ENCODE assay signal across 22 mouse cellular contexts in the genomic region with DNA sequence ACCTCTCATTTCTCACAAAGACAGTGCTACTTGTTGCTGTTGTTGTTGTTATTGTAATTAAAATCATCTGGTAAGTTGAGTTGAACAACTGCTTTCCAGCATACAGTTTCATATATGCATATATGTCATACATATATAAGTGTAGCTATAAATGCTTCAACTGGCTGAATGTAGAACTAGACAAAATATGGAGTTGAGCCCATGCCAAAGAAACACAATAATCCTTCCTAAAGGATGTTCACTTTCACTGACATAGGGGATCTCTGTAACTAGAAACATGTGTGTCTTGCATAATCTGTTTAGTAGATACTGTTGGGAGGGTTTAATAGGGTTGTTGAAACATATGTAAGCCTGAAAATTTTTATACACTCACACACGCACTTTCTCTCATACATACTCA.
DNase-seq lines count a peak whose midpoint lies in the region; ATAC-seq lines count a peak whose summit lies in the region.
"Had no signal": no experiment of that assay in that cellular context is flagged by ENCODE, and none has a peak within 500 bp of the region (broad histone marks: within the 10 kb centered on the region; RNA-seq: fewer than 3 reads in every experiment).

No protein-coding gene starts in this region.

- peak overlapping the region; percentile 2; the same call in 1 of the 2 replicates for H3K27ac ChIP-seq in midbrain, embryonic 16.5 days (ENCODE audit: low read length)
- no peak overlapping the region for H3K27ac ChIP-seq in midbrain, embryonic 13.5 days
- H3K27ac ChIP-seq in embryonic facial prominence, embryonic 15.5 days (replicated peaks), result peak overlapping the region; percentile 31; the same call in 1 of the 2 replicates
- H3K27ac ChIP-seq: embryonic facial prominence, embryonic 12.5 days; heart, embryonic 15.5 days; hindbrain, embryonic 10.5 days; hindbrain, embryonic 13.5 days; intestine, embryonic 15.5 days had no signal

- ATAC-seq in frontal cortex, adult (ENCODE audit: low TSS enrichment), result peak; percentile 46
- no peak for ATAC-seq in midbrain, embryonic 16.5 days
- no peak for ATAC-seq in midbrain, embryonic 13.5 days
- ATAC-seq in embryonic facial prominence, embryonic 15.5 days (ENCODE audit: insufficient number of reproducible peaks, low FRiP score, low TSS enrichment, low read depth), result no peak
- ATAC-seq: CD4-positive, CD25-positive, alpha-beta regulatory T cell, adult 4 months; intestine, embryonic 15.5 days had no signal

- no peaks in the 10 kb centered on the region for H3K9me3 ChIP-seq in midbrain, embryonic 16.5 days (replicated peaks; ENCODE audit: control insufficient read depth, low read length, poor library complexity, severe bottlenecking)
- H3K9me3 ChIP-seq in midbrain, embryonic 13.5 days, result no peaks in the 10 kb centered on the region
- H3K9me3 ChIP-seq in embryonic facial prominence, embryonic 15.5 days (replicated peaks), result no peaks in the 10 kb centered on the region
- H3K9me3 ChIP-seq: embryonic facial prominence, embryonic 12.5 days; heart, embryonic 12.5 days; heart, embryonic 15.5 days; hindbrain, embryonic 10.5 days; hindbrain, embryonic 13.5 days; intestine, embryonic 15.5 days had no signal

- H3K9ac ChIP-seq in midbrain, embryonic 16.5 days (ENCODE audit: low read depth, low read length), result no peak overlapping the region
- H3K9ac ChIP-seq in midbrain, embryonic 13.5 days (replicated peaks), result no peak overlapping the region
- H3K9ac ChIP-seq in embryonic facial prominence, embryonic 15.5 days, result no peak overlapping the region
- H3K9ac ChIP-seq: embryonic facial prominence, embryonic 12.5 days; heart, embryonic 12.5 days; heart, embryonic 15.5 days; hindbrain, embryonic 13.5 days; intestine, embryonic 15.5 days had no signal

- 93% methylated on average over 1 of the region's 1 CpGs for WGBS in midbrain, embryonic 16.5 days
- WGBS in midbrain, embryonic 13.5 days, result 93% methylated on average over 1 of the region's 1 CpGs
- WGBS in embryonic facial prominence, embryonic 15.5 days, result 52% methylated on average over 1 of the region's 1 CpGs

- H3K4me2 ChIP-seq in midbrain, embryonic 16.5 days (ENCODE audit: low read length), result no peak overlapping the region
- H3K4me2 ChIP-seq in midbrain, embryonic 13.5 days (replicated peaks), result no peak overlapping the region
- no peak overlapping the region for H3K4me2 ChIP-seq in embryonic facial prominence, embryonic 15.5 days (replicated peaks)
- H3K4me2 ChIP-seq: embryonic facial prominence, embryonic 12.5 days; heart, embryonic 12.5 days; heart, embryonic 15.5 days; hindbrain, embryonic 13.5 days; intestine, embryonic 15.5 days had no signal

- no peaks in the 10 kb centered on the region for H3K36me3 ChIP-seq in midbrain, embryonic 16.5 days (ENCODE audit: control insufficient read depth, insufficient read depth, low read length)
- H3K36me3 ChIP-seq in midbrain, embryonic 13.5 days, result no peaks in the 10 kb centered on the region
- H3K36me3 ChIP-seq in embryonic facial prominence, embryonic 15.5 days, result no peaks in the 10 kb centered on the region
- H3K36me3 ChIP-seq: embryonic facial prominence, embryonic 12.5 days; heart, embryonic 12.5 days; heart, embryonic 15.5 days; hindbrain, embryonic 10.5 days; hindbrain, embryonic 13.5 days; intestine, embryonic 15.5 days had no signal

- DNase-seq in frontal cortex, postnatal 10 days (ENCODE audit: low spot score in 2 of 2), result no peak
- no peak for DNase-seq in adrenal gland, adult 18-20 months (ENCODE audit: low spot score in 2 of 2)
- DNase-seq: adrenal gland, adult 8-10 months; adrenal gland, postnatal 25 days; cerebellum, adult 11-12 months; cerebellum, adult 8-10 months; cerebellum, postnatal 10 days; gastrocnemius, postnatal 25 days; heart, adult 18-20 months; heart, postnatal 10 days; heart, postnatal 36 days had no signal

- H3K4me1 ChIP-seq in midbrain, embryonic 16.5 days (ENCODE audit: control insufficient read depth, insufficient read depth, low read length), result no peaks in the 10 kb centered on the region
- H3K4me1 ChIP-seq in midbrain, embryonic 13.5 days (replicated peaks), result no peaks in the 10 kb centered on the region
- peaks cover 4% of the 10 kb centered on the region; the same call in 1 of the 2 replicates for H3K4me1 ChIP-seq in embryonic facial prominence, embryonic 15.5 days
- H3K4me1 ChIP-seq: heart, embryonic 12.5 days; heart, embryonic 15.5 days; hindbrain, embryonic 10.5 days; hindbrain, embryonic 13.5 days; intestine, embryonic 15.5 days had no signal

- no peak overlapping the region for H3K4me3 ChIP-seq in midbrain, embryonic 16.5 days (ENCODE audit: low read depth, low read length)
- no peak overlapping the region for H3K4me3 ChIP-seq in midbrain, embryonic 13.5 days (replicated peaks)
- no peak overlapping the region for H3K4me3 ChIP-seq in embryonic facial prominence, embryonic 15.5 days (replicated peaks)
- H3K4me3 ChIP-seq: embryonic facial prominence, embryonic 12.5 days; heart, embryonic 12.5 days; heart, embryonic 15.5 days; hindbrain, embryonic 10.5 days; hindbrain, embryonic 13.5 days; intestine, embryonic 15.5 days had no signal

- H3K27me3 ChIP-seq in midbrain, embryonic 16.5 days (ENCODE audit: control insufficient read depth, insufficient read depth, low read depth, low read length), result no peaks in the 10 kb centered on the region
- no peaks in the 10 kb centered on the region for H3K27me3 ChIP-seq in midbrain, embryonic 13.5 days
- H3K27me3 ChIP-seq in embryonic facial prominence, embryonic 15.5 days, result no peaks in the 10 kb centered on the region
- H3K27me3 ChIP-seq: embryonic facial prominence, embryonic 12.5 days; heart, embryonic 12.5 days; heart, embryonic 15.5 days; hindbrain, embryonic 13.5 days; intestine, embryonic 15.5 days had no signal
